Mouse (Mus musculus): Measurements from ENCODE around the gene Olfr1453. TPM values are rescaled to one million over a fixed set of nuclear protein-coding genes. Genes with fewer than 3 reads are reported as not detected.
"Not testable (repeated sequence)": the region's sequence is repeated elsewhere in the genome, so short reads cannot be mapped to it uniquely, and the experiment has no call there.

The Olfr1453 gene
- not detected in 2 replicates for polyA plus RNA-seq (2015; fragmentation: Nextera tagmentation; extraction: Ambion mirVana)

DNA sequence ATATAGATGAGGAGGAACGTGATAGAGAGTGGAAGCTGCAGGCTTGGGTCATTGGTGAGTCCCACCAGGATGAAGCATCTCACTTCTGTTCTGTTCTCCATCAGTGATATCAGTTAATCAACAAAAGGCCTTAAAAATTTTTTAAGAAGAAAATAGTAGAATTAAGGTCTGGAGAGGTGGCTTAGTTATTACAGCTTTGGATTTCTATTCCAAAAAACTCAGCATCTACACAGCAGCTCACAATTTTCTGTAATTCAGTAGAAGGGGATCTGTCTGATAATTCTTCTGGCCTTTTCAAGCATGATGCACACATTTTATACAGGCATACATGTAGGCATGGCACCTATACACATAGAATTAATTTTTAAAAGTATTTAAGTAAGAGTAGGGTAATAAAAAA, at the start of gene Olfr1453:
Gene Olfr1453 (minus strand): TSS at position 101 of the 400 bp plus-strand sequence.
- no peak for TF ChIP-seq CTCF (IDR thresholded peaks at IDR 0.05; ENCODE audit: low read depth)
- Histone ChIP-seq H3K4me3 (replicated peaks; ENCODE audit: low read depth, low read length) (no peak within 1 kb of the TSS), H3K4me1 (replicated peaks; ENCODE audit: insufficient read depth, low read length) (no peaks in the 10 kb centered on the region), H3K9ac (ENCODE audit: low read depth, low read length) (no peak within 1 kb of the TSS), H3K36me3 (ENCODE audit: insufficient read depth, low read length) (no peaks in the 10 kb centered on the region), H3K9me3 (replicated peaks; ENCODE audit: low read length) (no peaks in the 10 kb centered on the region), H3K27ac (no peak within 1 kb of the TSS), H3K4me2 (ENCODE audit: low read length) (no peak within 1 kb of the TSS), H3K27me3 (ENCODE audit: insufficient read depth, low read length) (no peaks in the 10 kb centered on the region)
- DNase-seq (ENCODE audit: low spot score) (no peak), ATAC-seq (replicated peaks; ENCODE audit: low FRiP score, low read depth) (no peak)
- WGBS, result 50% methylated on average over 1 of the region's 1 CpGs

DNA sequence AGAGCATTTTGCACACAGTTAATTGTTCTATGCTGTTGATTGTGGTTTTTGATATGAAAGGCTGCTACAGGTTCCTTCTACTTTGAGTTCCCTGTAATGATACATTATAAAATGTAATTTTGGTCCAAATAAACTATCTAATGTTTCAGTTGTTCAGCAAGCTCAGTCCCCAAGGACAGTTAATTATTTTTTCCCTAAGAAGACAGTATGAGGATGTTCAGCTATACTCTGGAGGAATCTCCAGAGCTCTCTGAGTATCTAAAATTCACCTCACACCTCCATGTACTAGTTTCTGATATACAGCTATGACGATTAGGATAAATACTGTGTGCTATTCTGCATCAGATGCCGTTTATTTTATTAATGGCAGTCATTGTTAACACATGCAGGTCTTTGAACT, 32.2 kb upstream of the Olfr1453 start, which contains the start of gene Olfr1454:
Gene Olfr1454 (plus strand): TSS at position 301 of the 400 bp plus-strand sequence.
- H3K4me1 ChIP-seq (replicated peaks; ENCODE audit: insufficient read depth, low read length), result no peaks in the 10 kb centered on the region
- no peaks in the 10 kb centered on the region for H3K9me3 ChIP-seq (replicated peaks; ENCODE audit: low read length)
- no peaks in the 10 kb centered on the region for H3K36me3 ChIP-seq (ENCODE audit: insufficient read depth, low read length)
- DNase-seq (ENCODE audit: low spot score) (no peak), ATAC-seq (replicated peaks; ENCODE audit: low FRiP score, low read depth) (no peak)
- WGBS, result 71% methylated on average over 2 of the region's 2 CpGs
- no peak within 1 kb of the TSS for H3K27ac ChIP-seq
- no peaks in the 10 kb centered on the region for H3K27me3 ChIP-seq (ENCODE audit: insufficient read depth, low read length)
- no peak for TF ChIP-seq CTCF (IDR thresholded peaks at IDR 0.05; ENCODE audit: low read depth)
- no peak within 1 kb of the TSS for H3K4me2 ChIP-seq (ENCODE audit: low read length)
- H3K4me3 ChIP-seq (replicated peaks; ENCODE audit: low read depth, low read length), result no peak within 1 kb of the TSS
- H3K9ac ChIP-seq (ENCODE audit: low read depth, low read length), result no peak within 1 kb of the TSS

DNA sequence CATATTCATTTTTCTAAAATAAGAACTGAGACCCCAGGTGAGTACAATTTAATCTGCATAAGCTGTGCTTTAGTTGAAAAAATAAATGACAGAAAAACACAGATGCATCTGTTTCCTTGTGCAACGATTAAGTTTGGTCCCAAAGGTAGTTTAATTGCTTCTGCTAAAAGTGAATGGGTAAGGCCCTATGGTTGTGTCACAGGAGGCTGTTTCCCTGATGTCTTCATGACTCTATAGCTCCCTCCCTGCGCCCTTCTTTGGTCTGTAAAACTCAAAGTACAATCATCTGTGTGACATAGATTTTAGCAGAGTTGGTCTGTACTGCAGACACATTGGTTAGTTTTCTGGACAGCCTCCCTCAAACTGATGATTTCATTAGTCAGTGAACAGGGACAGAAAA, 33.4 kb downstream of the Olfr1453 start, which contains the start of gene Olfr1451:
Gene Olfr1451 (plus strand): TSS at position 301 of the 400 bp plus-strand sequence.
- WGBS, result 69% methylated on average over 2 of the region's 2 CpGs
- ATAC-seq (replicated peaks; ENCODE audit: low FRiP score, low read depth), result no peak
- Histone ChIP-seq H3K27me3 (ENCODE audit: insufficient read depth, low read length) (no peaks in the 10 kb centered on the region), H3K4me3 (replicated peaks; ENCODE audit: low read depth, low read length) (no peak within 1 kb of the TSS), H3K4me1 (replicated peaks; ENCODE audit: insufficient read depth, low read length) (no peaks in the 10 kb centered on the region), H3K4me2 (ENCODE audit: low read length) (no peak within 1 kb of the TSS), H3K27ac (no peak within 1 kb of the TSS), H3K36me3 (ENCODE audit: insufficient read depth, low read length) (no peaks in the 10 kb centered on the region), H3K9ac (ENCODE audit: low read depth, low read length) (no peak within 1 kb of the TSS), H3K9me3 (replicated peaks; ENCODE audit: low read length) (no peaks in the 10 kb centered on the region)
- DNase-seq (ENCODE audit: low spot score), result no peak
- no peak for TF ChIP-seq CTCF (IDR thresholded peaks at IDR 0.05; ENCODE audit: low read depth)

DNA sequence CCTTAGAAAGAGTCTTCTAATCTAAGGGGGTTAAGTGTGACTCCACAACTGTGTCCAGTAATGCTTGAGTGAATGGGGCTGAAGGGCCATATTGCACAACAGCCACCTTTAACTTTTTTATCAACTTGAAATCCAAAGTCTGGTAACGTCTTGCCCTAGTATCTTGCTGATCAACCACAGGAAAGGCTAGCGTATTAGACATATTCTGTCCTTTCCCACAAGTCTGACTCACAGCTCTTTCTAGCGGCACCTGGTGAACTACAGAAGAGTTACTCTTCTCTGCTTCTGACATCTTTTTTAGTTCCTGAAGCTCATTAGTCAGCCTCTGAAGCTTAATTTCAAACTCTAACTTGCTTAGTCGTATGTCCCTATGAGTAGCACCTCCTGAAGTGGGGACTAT, 35.8 kb downstream of the Olfr1453 start:
- H3K27me3 ChIP-seq (ENCODE audit: insufficient read depth, low read length); H3K4me3 ChIP-seq (replicated peaks; ENCODE audit: low read depth, low read length); H3K4me2 ChIP-seq (ENCODE audit: low read length); H3K9ac ChIP-seq (ENCODE audit: low read depth, low read length); H3K4me1 ChIP-seq (replicated peaks; ENCODE audit: insufficient read depth, low read length); H3K27ac ChIP-seq; DNase-seq (ENCODE audit: low spot score); H3K9me3 ChIP-seq (replicated peaks; ENCODE audit: low read length); ATAC-seq (replicated peaks; ENCODE audit: low FRiP score, low read depth); H3K36me3 ChIP-seq (ENCODE audit: insufficient read depth, low read length): not testable (repeated sequence)
- WGBS, result 91% methylated on average over 4 of the region's 4 CpGs

Other genes starting within 250 kb of the Olfr1453 start
- 15.3 TPM in 2 replicates for gene Zfp91, start 232.2 kb downstream of the Olfr1453 start, polyA plus RNA-seq (2015; fragmentation: Nextera tagmentation; extraction: Ambion mirVana)
- gene Lpxn, start 232.1 kb downstream of the Olfr1453 start, polyA plus RNA-seq (2015; fragmentation: Nextera tagmentation; extraction: Ambion mirVana), result 2.2 TPM in 2 replicates
- not detected in 2 replicates for gene Gm5244, start 181.6 kb downstream of the Olfr1453 start, polyA plus RNA-seq (2015; fragmentation: Nextera tagmentation; extraction: Ambion mirVana)
- gene Olfr1444, start 171.0 kb downstream of the Olfr1453 start, polyA plus RNA-seq (2015; fragmentation: Nextera tagmentation; extraction: Ambion mirVana), result not detected in 2 replicates
- not detected in 2 replicates for gene Olfr1445, start 144.5 kb downstream of the Olfr1453 start, polyA plus RNA-seq (2015; fragmentation: Nextera tagmentation; extraction: Ambion mirVana)
- gene Olfr1446, start 134.8 kb downstream of the Olfr1453 start, polyA plus RNA-seq (2015; fragmentation: Nextera tagmentation; extraction: Ambion mirVana), result not detected in 2 replicates
- not detected in 2 replicates for gene Olfr1447, start 124.6 kb downstream of the Olfr1453 start, polyA plus RNA-seq (2015; fragmentation: Nextera tagmentation; extraction: Ambion mirVana)
- gene Olfr1448, start 103.9 kb downstream of the Olfr1453 start, polyA plus RNA-seq (2015; fragmentation: Nextera tagmentation; extraction: Ambion mirVana), result not detected in 2 replicates
- not detected in 2 replicates for gene Olfr1449, start 97.5 kb downstream of the Olfr1453 start, polyA plus RNA-seq (2015; fragmentation: Nextera tagmentation; extraction: Ambion mirVana)
- not detected in 2 replicates for gene Olfr1450, start 78.1 kb downstream of the Olfr1453 start, polyA plus RNA-seq (2015; fragmentation: Nextera tagmentation; extraction: Ambion mirVana)
- gene Olfr1451, start 33.3 kb downstream of the Olfr1453 start, polyA plus RNA-seq (2015; fragmentation: Nextera tagmentation; extraction: Ambion mirVana), result not detected in 2 replicates
- not detected in 2 replicates for gene Olfr1454, start 32.3 kb upstream of the Olfr1453 start, polyA plus RNA-seq (2015; fragmentation: Nextera tagmentation; extraction: Ambion mirVana)
- gene Olfr1457, start 69.6 kb upstream of the Olfr1453 start, polyA plus RNA-seq (2015; fragmentation: Nextera tagmentation; extraction: Ambion mirVana), result not detected in 2 replicates
- gene Olfr1458, start 78.4 kb upstream of the Olfr1453 start, polyA plus RNA-seq (2015; fragmentation: Nextera tagmentation; extraction: Ambion mirVana), result not detected in 2 replicates
- not detected in 2 replicates for gene Olfr1459, start 121.2 kb upstream of the Olfr1453 start, polyA plus RNA-seq (2015; fragmentation: Nextera tagmentation; extraction: Ambion mirVana)
- gene Olfr1461, start 134.7 kb upstream of the Olfr1453 start, polyA plus RNA-seq (2015; fragmentation: Nextera tagmentation; extraction: Ambion mirVana), result not detected in 2 replicates
- not detected in 2 replicates for gene Olfr1462, start 157.4 kb upstream of the Olfr1453 start, polyA plus RNA-seq (2015; fragmentation: Nextera tagmentation; extraction: Ambion mirVana)
- gene Olfr1463, start 203.0 kb upstream of the Olfr1453 start, polyA plus RNA-seq (2015; fragmentation: Nextera tagmentation; extraction: Ambion mirVana), result not detected in 2 replicates